Mouse (Mus musculus): ENCODE results near the gene Ndufs5.
A peak's percentile ranks its signal among the peaks of the same experiment; 100 is the strongest.

The Ndufs5 gene

DNA sequence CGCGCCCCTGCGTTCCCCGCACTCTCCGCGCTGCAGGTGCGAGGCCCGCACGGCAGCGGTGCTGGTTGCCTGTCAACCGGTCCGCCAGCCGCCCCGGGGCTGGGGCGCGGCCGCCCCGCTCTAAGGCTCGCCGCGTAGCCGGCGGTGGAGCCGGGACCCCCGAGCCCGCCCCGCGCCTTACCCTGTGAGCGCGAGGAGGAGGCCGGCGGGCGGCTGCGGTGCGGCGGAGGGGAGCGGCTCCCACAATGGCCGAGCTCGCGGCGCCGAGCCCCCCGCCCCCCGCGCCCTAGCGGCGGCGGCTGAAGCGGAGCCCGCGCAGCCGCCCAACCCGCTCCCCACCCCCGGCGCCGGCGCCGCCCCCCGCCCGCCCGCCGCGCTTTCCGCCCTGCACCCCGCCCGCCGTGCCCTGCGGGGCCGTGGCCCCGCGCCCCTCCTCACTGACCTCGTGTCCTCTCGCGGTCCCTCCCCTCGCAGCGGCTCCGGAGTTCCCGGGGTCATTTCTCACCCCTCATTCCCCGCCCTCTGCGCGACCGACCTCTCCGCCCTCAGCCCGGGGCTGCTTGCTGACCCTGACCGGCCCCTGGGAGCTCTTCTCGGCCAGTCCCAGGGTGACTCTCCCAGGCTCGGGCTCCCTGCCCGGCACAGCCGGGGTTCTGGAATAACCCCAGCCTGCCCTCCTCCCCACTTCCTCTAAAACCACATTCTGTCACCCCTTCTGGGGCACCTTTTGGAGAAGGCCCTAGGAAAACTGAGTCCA, 30.8 kb downstream of the Ndufs5 start:
- DNase-seq (ENCODE audit: low spot score) = peak; percentile 14

DNA sequence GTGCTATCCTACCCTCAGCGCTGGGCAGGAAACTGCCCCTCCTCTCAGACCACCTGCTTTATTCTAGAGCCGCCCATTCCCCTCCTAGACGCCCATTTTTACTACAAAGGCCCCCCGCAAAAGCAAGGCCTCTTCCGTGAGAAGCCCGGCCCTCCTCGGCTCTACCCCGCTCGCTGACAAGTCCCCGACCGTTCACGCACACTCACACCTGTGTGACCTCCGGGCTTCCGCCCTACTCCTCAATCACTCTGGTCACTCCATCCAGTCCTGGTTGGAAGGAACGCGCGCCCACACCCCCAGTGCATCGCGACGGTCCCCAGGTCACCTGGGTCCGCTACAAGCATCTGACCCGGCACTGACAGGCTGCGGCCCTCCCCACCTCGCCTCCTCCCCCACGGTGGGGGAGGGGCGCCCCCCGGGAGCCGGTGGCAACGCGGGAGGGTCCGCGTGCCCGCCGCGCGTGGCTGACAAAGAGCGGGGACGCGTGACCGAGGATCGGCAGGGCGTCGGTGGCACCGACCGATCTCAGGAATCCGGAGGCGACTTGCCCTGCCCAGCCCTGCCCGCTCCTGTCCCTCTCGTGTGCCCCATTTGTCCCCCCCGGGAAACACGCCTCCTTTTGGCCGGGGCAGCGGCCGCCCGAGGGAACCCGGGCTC, 31.5 kb downstream of the Ndufs5 start:
- DNase-seq (ENCODE audit: low spot score) = no peak

DNA sequence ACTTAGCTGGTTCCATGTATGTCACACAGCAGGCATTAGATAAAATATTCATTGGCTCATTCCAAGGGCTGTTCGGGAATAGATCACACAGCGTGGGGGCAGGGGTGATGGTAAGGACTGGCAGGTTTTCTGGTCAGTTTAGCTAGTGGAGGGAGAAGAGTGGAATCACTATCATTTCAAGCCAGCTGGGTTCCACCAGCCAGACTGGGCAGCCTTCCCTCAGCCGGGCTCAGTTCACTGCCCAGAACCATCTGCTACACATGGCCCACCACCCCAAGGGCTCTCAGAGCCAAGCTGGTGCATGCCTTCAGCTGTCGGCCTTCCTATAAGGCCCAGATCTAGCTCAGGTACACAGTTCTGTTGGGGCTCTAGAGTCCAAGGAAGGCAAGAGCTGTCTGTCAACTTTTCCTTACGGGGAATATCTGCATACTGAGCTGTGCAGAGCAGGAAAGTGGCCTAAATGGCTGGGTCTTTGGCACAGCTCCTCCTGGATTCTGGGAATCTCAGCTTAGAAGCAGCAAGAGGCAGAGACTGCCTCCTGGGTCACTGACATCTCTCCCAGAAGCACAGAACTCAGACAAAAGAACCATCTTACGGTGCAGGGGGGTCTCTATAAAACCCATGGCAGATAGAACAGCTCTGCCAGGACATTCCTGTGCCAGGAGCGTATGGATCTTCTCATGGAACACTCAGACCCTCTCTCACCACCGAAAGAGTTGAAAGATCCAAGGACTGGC, 32.3 kb downstream of the Ndufs5 start:
- no peak for DNase-seq (ENCODE audit: low spot score)

DNA sequence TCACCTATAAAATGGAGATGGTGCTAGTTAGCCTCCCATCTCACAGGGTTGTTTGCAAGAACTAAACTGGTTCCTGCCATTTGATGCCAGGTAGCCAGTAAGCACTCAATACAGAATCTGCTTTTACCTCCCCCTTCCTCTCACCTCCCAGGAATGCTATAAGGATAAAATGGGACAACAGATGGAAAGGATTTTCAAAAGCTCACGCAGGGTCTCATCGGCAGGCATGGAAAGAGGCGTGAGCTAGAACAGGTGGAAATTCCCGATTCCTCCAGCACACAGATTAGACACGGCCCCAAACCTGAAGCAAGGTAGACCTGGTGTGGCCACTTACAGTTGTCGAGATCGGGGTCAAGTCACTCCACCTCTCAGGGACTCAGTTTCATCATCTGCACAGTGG, 33.0 kb downstream of the Ndufs5 start:
- DNase-seq (ENCODE audit: low spot score) = no peak

DNA sequence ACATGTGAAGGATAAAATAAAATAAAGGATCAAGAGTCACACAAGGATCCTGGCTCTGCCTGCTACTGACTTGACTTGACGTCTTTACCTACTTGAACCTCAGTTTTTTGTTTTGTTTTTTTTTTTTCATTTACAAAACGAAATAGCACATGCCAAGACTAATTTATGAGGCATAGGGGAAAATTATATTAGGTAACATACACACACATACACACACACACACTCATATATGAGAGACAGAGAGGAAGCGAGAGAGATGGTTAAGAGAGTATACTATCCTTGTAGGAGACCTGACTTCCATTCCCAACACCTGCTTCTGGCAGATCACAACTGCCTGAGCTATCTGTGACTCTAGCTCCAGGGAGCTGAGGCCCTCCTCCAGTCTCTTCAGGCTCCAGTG, 33.7 kb downstream of the Ndufs5 start, which contains the start of gene Macf1:
Gene Macf1 (minus strand): TSS at position 101 of the 400 bp plus-strand sequence.
- no peak for DNase-seq (ENCODE audit: low spot score)

DNA sequence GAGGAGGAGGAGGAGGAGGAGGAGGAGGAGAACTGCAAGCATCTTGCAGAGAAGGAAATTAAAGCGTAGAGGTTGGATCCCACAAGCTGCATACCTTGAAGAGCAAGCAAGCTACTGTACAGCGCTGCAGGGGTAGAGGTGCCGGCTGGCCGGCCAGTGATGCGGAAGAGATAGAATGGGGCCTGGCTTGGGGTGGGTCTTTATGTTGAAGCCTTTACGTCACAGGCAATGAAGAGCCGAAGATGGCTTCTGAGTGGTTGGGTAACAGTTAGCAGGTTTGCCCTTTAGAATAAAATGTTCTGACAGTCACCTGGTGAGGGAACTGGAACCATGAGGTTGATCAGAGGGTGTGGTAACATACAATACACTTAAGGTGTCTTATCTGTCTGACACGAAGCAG, 35.7 kb downstream of the Ndufs5 start:
- DNase-seq (ENCODE audit: low spot score) = no peak

DNA sequence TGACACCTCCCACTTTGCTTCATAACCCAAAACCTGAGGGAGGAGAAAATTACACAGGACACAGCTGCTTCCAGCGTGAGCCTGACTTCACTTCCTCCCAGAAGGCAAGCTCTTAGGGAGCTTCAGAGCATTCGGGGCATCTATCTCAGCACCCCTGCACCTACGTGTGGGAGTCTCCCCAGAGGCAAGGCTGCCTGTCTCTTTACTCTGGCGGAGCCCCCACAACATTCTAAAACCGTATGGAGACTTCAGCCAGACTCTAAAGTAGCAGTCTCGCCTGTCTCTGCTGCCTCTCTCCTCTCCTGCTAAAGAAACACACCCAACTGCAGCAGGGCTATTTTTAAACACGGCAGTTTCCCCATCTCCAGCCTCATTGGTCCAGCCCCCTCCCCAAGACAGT, 37.0 kb downstream of the Ndufs5 start:
- no peak for DNase-seq (ENCODE audit: low spot score)

DNA sequence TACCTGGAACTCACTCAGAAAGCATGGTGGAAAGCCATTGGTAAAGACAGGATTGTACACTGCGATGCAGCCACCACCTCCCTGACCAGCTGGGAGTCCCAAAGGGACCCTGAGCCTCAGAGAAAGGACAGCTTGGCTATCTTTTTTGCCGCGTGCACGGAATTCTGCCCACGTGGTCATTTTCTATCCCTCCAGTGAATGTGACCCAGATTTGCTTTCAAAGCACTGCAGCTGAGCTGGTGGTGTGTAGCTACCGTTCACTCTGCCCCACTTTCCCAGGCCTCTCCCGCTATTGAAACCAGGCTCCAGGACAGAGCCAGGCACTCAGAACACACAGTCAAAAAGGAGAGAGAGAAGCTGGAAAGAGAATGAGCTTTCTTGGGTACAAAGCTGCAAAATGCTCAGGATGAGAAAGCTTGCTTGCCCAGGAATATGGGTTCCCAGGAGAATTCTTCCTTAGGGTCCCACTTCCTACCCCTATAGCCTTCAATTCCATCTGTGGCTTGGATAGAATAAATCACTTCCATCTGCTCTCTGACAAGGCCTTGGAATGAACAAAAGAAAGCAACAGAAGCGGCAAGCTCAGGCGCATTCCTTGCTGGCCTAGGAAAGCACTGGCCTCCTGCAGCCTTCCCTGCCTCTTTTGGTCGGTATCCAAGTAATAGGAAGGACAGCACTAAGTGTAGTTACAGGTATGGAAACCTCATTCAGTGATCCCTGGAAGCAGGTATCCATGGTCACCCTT, 40.8 kb downstream of the Ndufs5 start:
- no peak for DNase-seq (ENCODE audit: low spot score)

DNA sequence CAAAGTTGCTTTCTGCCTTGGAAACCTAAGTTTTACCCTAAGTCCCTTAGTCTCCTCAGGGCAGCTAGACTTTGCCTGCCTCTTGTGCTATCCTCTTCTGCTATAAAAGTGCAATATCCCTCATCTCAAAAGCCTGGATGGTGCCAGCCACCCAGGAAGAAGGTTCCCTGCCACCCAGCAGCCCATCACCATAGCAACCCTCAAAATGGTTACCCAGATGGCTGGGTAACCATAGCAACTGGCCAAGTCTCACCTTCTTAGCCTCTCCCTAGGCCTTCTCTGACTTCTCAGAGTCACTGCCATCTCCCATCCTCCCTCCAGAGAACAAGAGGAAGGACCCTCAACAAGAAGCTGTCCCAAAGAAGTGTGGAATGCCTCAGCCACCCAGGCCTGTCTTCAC, 47.4 kb downstream of the Ndufs5 start:
- DNase-seq (ENCODE audit: low spot score) = no peak

DNA sequence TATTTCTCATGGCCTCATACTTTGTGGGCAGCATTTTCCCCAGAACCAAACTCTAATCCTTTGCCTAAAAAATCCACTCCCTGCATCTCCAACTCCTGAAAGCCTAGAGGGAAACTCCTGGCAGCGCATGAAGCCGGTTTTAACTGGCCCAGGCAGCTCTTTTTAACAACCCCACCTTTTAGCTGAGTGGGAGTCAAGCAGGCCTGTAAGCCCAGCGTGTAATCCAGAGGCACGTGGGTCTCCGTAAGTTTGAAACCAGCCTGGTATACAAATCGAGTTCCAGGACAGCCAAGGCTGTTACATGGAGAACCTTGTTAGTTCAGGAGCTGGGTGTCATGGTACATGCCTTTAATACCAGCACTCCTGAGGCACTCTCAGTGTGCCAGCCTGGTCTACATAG, 48.3 kb downstream of the Ndufs5 start:
- no peak for DNase-seq (ENCODE audit: low spot score)

DNA sequence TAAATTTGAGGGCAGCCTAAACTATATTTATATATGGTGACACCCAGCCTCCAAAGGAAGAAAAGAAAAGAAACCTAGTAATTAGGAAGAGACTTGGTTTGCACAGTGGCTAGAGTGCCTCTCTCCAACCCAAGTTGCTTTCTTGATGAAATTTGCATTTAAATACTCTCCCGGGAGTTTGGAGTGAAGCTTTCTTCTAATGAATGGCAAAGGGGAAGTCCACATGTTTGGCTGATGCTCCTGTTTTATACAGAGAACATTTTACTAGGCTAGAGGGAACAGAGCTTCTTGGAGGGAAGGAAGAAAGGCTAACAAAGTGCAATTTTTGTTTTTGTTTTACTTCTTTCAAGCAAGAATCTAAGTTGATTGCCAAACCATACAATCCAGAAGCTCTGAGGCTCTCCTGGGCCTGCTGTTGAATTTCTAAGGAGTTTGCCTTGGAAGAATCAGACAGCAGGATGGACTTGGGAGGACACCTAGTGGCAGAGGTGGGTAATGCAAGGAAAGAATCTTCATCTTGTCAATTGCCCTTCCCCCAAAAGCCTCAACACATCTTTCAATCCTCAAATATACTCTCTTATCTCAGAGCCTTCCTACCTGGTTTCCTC, 50.6 kb downstream of the Ndufs5 start:
- DNase-seq (ENCODE audit: low spot score) = peak; percentile 81

DNA sequence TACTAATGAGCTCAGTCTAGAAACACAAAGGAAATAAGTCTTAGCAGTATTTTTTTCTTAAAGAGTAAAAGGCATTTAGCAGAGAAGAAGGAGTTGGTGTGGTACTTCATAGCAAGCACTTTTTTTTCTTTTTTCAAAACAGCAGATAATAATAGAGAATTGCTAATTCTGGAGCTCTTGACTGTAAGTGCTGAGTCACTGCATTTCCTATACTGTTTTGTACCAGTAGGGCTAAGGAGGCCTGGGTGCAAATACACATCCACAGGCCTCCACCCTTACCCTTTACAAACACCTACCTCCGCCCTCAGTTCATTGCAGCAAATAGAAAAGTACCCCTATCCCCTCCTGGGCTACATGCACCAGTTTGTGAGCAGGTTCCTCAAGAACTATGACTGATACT, 51.5 kb downstream of the Ndufs5 start:
- no peak for DNase-seq (ENCODE audit: low spot score)

DNA sequence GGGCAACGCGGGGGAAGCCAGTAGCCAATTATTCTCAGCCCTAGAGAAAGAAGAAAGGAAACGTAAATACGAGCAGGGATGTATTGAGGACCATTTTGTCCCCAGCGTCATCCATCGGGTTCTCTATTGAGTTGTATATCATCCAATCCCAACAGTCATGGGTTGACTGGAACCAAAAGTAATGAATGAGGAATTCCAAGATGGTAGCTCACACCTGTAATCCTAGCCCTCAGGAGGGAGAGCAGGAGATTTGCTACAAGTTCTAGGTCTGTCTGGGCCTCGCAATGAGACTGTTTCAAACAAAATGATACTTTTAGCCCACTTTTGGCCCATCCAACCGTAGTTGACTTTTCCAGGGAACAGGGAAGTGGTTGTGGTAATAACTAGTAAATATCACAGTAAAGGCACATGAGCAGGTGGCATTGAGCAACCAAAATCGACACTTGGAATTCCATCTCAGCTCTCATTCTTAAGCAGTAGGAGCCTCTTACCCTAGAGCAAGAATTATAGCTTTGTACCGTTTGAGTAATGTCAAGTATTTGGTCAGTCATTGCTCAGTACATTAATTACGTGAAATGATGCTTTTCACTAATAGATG, 52.2 kb downstream of the Ndufs5 start:
- DNase-seq (ENCODE audit: low spot score) = no peak

DNA sequence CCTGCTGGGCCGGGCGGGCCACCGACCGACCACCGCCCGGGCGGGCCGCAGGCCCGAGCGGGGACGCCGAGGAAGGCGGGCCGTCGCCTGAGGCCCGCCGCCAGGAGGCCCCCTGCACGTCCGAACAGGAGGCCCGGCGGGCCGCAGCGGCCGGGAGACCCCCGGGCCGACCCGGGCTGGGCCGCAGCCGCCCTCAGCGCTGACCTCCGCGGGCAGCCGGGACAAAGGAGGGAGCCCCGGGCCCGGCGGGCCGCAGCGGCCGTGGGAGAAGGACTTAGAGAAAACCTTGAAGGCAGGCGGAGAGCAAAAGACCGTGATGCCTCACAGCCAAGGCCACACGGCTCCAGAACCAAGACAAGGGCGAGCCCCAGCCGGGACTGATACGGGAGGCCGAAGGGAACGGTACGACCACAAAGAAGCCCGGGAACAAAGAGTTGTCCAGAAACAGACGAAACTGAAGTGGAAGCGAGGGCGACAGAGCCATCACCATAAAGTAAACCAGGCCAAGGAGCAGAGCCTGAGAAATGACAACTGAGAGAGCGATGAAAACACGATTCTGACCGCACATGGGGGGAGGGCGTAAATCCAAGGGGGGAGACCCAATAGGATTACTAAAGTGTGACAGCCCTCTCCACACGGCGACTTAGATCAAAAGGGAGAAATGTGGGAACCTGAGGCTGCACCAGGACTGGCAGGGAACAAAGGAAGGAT, 52.9 kb downstream of the Ndufs5 start:
- peak; percentile 28 for DNase-seq (ENCODE audit: low spot score)

DNA sequence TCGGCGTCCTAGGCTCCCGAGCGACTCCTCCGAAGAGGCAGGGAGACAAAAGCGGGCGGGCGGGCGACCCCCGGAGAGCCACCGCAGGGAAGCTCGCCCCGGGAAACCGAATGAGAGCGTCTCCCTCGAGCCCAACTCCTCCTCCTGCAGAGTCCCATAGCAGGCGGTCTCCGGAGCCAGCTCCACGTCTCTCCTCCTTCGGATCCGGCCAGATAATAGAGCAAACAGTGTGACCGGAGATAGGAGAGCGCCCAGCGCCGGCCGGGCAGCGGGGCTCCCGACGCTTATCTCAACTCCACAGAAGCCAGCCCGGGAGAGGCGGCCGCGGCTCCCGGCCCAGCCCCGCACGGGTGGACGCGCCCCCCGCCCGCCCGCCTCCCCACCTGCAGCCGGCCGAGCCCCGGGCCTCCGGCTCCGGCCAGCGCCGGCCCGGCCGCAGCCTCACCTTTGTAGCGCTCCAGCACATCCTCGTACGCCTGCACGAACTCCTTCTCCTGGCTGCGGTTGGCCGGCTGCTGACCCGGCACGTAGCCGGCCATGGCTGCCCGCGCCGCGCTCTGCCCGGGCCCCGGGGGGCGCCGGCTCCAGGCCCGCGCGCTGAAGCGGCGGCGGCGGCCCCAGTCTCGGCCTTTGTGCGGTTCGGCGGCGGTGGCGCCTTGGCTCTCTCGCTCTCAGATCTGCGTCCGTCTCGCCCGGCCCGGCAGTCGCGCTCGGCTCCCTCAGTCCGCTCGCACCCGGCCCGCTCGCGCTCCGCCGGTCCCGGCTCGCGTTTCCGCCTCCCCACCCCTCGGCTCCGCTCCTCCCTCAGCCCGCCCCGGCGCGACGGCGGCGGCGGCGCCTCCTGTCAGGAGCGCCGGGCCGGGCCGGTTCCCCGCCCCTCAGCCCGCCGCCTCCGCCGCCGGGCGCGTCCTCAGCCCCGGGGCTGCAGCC, 53.7 kb downstream of the Ndufs5 start:
- DNase-seq (ENCODE audit: low spot score) = peak; percentile 77

DNA sequence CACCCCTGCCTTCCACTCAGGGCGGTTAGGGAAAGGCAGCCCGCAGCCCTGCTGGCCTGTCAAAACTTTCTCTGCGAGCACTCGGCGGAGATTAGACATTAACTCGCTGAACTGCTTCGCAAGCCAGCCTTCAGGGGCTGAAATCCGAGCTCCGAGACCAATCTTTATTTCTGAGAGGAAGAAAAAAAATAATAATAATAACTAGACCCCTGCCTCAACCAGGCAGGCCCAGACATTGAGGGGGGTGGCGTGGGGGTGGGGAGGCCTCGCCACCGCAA, 54.4 kb downstream of the Ndufs5 start:
- DNase-seq (ENCODE audit: low spot score) = peak; percentile 34

DNA sequence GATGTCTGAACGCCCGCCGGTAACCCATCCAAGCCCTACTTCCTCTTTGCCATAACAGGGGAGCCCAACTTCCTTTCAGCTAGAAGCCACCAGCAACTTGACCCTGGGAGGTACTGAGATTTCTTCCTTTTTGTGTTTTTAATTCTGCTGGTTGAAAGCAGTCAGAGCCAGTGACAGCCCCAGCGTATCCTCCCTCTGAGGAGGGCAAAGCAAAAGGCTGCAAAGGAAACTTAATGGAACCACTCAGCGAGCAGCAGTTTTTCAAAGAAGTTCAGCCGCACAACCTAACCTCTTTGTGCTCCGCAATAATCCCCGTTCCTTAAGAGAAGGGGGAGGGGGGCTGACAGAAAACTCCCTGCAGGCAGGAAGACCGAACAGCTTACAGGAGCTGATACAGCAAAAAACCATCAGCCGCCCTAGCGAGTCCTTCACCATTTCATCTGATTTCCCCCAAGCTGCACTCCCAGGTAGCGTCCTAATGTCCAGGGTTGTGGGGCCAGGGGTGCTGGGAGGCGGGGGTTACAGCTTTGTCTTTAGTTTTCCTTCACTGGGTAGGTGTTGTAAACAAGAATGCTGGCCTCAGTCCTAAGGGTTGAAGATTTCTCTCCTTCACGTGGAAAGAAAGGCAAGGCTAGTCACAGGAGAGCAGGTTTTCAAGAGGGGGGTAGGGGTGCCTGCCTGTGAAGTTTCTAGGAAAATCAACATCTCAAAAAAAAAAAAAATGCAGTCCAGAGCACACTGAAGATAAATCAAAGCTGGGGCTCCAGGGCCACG, 54.9 kb downstream of the Ndufs5 start:
- no peak for DNase-seq (ENCODE audit: low spot score)
